Mouse (Mus musculus) megakaryocyte, embryonic 14.5 days (primary cell): ENCODE data around the gene Cmya5.

ENCODE experiments used
- FLI1 ChIP-seq: IDR thresholded peaks from 2 replicates; pipeline ENCODE4 v1.6.1; 2012; ENCODE audit warnings: low read length, inconsistent platforms, mixed read lengths
- GATA1 ChIP-seq: IDR thresholded peaks from 3 replicates; pipeline ENCODE4 v1.6.1; 2012; ENCODE audit warnings: mixed read lengths, low read length, inconsistent platforms, borderline replicate concordance

GRCm38 (mm10) chr13:93056091-93056490 lies 88.4 kb downstream of the Cmya5 start:
- TF ChIP-seq GATA1 (no peak), FLI1 (no peak)
